Mouse (Mus musculus): Measurements from ENCODE around the gene Ankrd13b.

The Ankrd13b gene

GRCm38 (mm10) chr11:77441020-77441419, 48.5 kb downstream of the Ankrd13b start:
- in situ Hi-C loops (cut with MboI; ENCODE audit: low pct_unique_long_range_greater_than_20kb in 1 of 2, low sequenced_read_pairs in 2 of 2, unreplicated experiment in 1 of 2) = loop anchor here in 1 of 2 experiments (10.0 kb wide), 1 partner anchor 346 kb away; no protein-coding TSS in a partner anchor

- in situ Hi-C loops (cut with MboI; ENCODE audit: low pct_unique_long_range_greater_than_20kb in 1 of 2, low sequenced_read_pairs in 2 of 2, unreplicated experiment in 1 of 2) = loop anchor here in 1 of 2 experiments (10.0 kb wide), 1 partner anchor 345 kb away; no protein-coding TSS in a partner anchor
These were observed 49.4 kb downstream of the Ankrd13b start for GRCm38 (mm10) chr11:77440081-77440480.

- in situ Hi-C loops (cut with MboI; ENCODE audit: low pct_unique_long_range_greater_than_20kb in 1 of 2, low sequenced_read_pairs in 2 of 2, unreplicated experiment in 1 of 2) = no loop called here
These were observed 52.5 kb downstream of the Ankrd13b start for GRCm38 (mm10) chr11:77437026-77437425.

GRCm38 (mm10) chr11:77428446-77428845, 61.0 kb downstream of the Ankrd13b start:
- in situ Hi-C loops (cut with MboI; ENCODE audit: low pct_unique_long_range_greater_than_20kb in 1 of 2, low sequenced_read_pairs in 2 of 2, unreplicated experiment in 1 of 2) = no loop called here

GRCm38 (mm10) chr11:77423175-77423859, 66.2 kb downstream of the Ankrd13b start:
- in situ Hi-C loops (cut with MboI; ENCODE audit: low pct_unique_long_range_greater_than_20kb in 1 of 2, low sequenced_read_pairs in 2 of 2, unreplicated experiment in 1 of 2) = no loop called here

Data from mouse embryonic stem cell (cell line).